Mouse (Mus musculus) heart, embryonic 11.5 days (tissue): ENCODE measurements around the gene Tbc1d5. TPM values are rescaled to one million over a fixed set of nuclear protein-coding genes. Genes with fewer than 3 reads are reported as not detected.

ENCODE experiments used
- ATAC-seq: fragments of 200-750 bp; cut with Nextera tagmentation; replicated peaks from 2 replicates; pipeline ENCODE4 v1.8.0; 2017; ENCODE audit warnings: moderate library complexity; ENCODE audit not compliant: insufficient number of reproducible peaks, low FRiP score, low TSS enrichment
- H3K27ac ChIP-seq: fragments of 300-500 bp; sonication (generic); 2 replicates; pipeline ENCODE4 v1.5.1; 2014; ENCODE audit warnings: mild to moderate bottlenecking, low read depth, low read length
- H3K27me3 ChIP-seq: fragments of 300-500 bp; sonication (generic); 2 replicates; pipeline ENCODE4 v1.6.1; 2014; ENCODE audit warnings: mild to moderate bottlenecking, low read length, mixed read lengths; ENCODE audit not compliant: control insufficient read depth, insufficient read depth
- H3K36me3 ChIP-seq: fragments of 300-500 bp; sonication (generic); 2 replicates; pipeline ENCODE4 v1.6.1; 2014; ENCODE audit warnings: mild to moderate bottlenecking, low read length, moderate library complexity, mixed read lengths; ENCODE audit not compliant: control insufficient read depth, insufficient read depth
- H3K4me1 ChIP-seq: fragments of 300-500 bp; sonication (generic); 2 replicates; pipeline ENCODE4 v1.6.1; 2014; ENCODE audit warnings: low read length; ENCODE audit not compliant: control insufficient read depth, insufficient read depth
- H3K4me2 ChIP-seq: fragments of 300-500 bp; sonication (generic); 2 replicates; pipeline ENCODE4 v1.6.1; 2014; ENCODE audit warnings: mild to moderate bottlenecking, moderate library complexity
- H3K4me3 ChIP-seq: fragments of 300-500 bp; sonication (generic); 2 replicates; pipeline ENCODE4 v1.5.1; 2014; ENCODE audit warnings: low read depth, low read length
- H3K9ac ChIP-seq: fragments of 300-500 bp; sonication (generic); 2 replicates; pipeline ENCODE4 v1.6.1; 2014; ENCODE audit warnings: mild to moderate bottlenecking, low read depth, low read length, moderate library complexity
- H3K9me3 ChIP-seq: fragments of 300-500 bp; sonication (generic); replicated peaks from 2 replicates; pipeline ENCODE4 v1.6.1; 2016; ENCODE audit warnings: low read length; ENCODE audit not compliant: control insufficient read depth
- WGBS: fragments of 180-500 bp; shearing (Covaris S2); extraction: QIAGEN DNeasy Blood & Tissue Kit; methylation state at CpG from one replicate; pipeline ENCODE4 v1.1.7; 2014; ENCODE audit not compliant: insufficient replicate concordance; 5-methylcytosine and 5-hydroxymethylcytosine counted together
- polyA plus RNA-seq: library from polyadenylated mRNA; unstranded; fragments of >200 nt; fragmentation: Nextera tagmentation; extraction: Ambion mirVana; gene quantifications from 2 replicates; pipeline ENCODE4 v1.2.1, GENCODE M21; 2014

Gene Tbc1d5
- polyA plus RNA-seq, 1 experiment from 2014 or later = 9.3 TPM

DNA sequence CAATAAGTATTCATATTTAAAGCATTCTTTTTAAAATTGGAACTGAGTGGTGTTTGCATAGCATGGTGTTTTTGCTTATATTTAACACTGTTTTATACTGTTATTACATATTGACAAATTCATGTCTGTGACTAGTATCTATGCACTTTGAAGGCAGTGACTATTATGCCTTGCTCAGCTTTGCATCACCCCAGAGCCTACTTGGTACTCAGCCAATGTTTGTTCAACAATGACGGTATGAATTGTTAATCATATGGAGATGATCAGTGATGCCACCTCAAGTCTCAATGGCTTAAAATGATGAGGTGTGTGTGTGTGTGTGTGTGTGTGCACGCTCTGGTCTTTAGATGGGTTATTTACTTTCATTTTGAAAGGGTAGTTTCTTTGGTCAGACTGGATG, 15.6 kb upstream of the Tbc1d5 start:
- H3K36me3 ChIP-seq = no peaks in the 10 kb centered on the region
- H3K4me2 ChIP-seq = no peak overlapping the region
- H3K9ac ChIP-seq = no peak overlapping the region
- H3K27me3 ChIP-seq = no peaks in the 10 kb centered on the region
- ATAC-seq = no peak
- H3K4me1 ChIP-seq = no peaks in the 10 kb centered on the region
- WGBS = 71% methylated on average over 2 of the region's 2 CpGs
- no peaks in the 10 kb centered on the region for H3K9me3 ChIP-seq
- no peak overlapping the region for H3K27ac ChIP-seq
- no peak overlapping the region for H3K4me3 ChIP-seq

DNA sequence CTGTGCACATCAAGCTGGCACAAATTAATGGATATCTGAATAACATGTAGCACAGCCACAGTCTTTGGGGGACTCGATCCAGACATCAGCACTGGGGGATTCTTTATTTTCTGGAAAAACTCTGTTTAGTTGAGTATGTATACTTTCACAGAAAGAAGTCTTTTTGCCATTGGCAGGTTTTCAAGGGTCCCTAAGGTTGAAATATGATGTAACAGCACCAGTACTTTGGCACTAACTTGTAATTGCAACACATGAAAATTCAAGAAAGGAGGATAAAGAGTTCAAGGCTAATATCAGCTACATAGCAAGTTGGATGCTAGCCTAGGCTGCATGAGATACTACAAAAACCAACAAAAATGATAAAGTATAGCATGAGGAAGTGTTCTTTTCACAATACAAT, 12.2 kb upstream of the Tbc1d5 start:
- WGBS = 94% methylated on average over 1 of the region's 1 CpGs
- no peak for ATAC-seq
- Histone ChIP-seq H3K9ac (no peak overlapping the region), H3K4me2 (no peak overlapping the region), H3K36me3 (no peaks in the 10 kb centered on the region), H3K4me1 (no peaks in the 10 kb centered on the region), H3K27me3 (no peaks in the 10 kb centered on the region), H3K4me3 (no peak overlapping the region), H3K9me3 (no peaks in the 10 kb centered on the region), H3K27ac (no peak overlapping the region)

DNA sequence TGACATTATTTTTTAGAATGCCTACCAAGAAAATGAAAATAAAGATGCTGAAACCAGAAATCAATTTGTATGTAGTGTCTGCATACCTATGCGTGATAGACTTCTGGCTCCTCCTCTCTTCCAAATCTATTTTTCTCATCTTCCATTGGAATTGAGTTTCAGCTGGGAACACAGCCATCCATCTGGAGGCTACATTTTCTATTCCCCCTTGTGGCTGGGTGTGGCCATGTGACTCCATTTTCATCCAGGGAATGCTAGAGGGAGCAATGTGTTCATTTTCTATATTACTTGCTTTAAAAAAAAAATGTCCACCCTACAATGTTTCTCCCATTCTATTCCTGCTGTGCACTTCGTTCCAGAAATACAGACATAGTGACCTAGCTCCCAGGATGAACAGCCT, 3.6 kb upstream of the Tbc1d5 start:
- ATAC-seq = no peak
- Histone ChIP-seq H3K4me1 (no peaks in the 10 kb centered on the region), H3K4me3 (no peak overlapping the region), H3K9me3 (no peaks in the 10 kb centered on the region), H3K9ac (no peak overlapping the region), H3K27ac (no peak overlapping the region), H3K27me3 (no peaks in the 10 kb centered on the region), H3K36me3 (no peaks in the 10 kb centered on the region), H3K4me2 (no peak overlapping the region)
- 80% methylated on average over 2 of the region's 2 CpGs for WGBS

DNA sequence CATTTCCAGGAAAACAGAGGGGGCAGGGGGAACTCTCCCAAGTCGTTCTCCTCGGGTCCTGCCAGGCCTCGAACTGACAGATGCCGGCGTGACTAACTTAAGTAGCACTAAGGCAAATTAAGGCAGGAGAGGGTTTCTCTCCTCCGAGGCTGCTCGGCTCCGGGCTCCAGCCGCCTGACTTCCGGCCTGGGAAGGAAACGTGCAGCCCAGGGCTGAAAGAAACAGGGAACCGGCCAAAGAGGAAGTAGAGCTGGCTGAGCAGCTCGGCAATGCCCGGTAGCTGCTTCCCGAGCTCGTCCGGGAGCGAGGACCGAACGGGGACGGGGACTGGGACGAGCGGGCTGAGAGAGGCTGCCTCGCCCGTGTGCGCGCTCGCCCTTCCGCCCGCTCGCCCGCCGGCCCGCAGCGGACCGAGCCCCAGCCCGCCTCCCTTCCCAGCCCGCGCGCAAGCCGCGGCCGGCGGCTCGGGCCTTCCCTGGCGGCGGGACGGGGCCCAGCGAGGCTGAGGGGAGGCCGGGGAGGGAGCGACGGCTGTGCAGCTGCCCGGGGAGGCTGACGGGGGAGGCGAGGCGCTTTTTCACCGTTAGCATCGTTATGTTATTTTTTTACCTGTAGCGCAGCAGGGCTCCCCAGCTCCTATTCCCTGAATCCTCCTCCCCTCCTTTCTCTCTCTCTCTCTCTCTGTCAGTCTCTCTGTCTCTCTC, 509 bp downstream of the Tbc1d5 start:
- H3K4me2 ChIP-seq = peak overlapping the region; percentile 84
- WGBS = under 1% methylated on average over 52 of the region's 59 CpGs
- no peaks in the 10 kb centered on the region for H3K27me3 ChIP-seq
- H3K36me3 ChIP-seq = no peaks in the 10 kb centered on the region
- peak overlapping the region; percentile 84 for H3K4me3 ChIP-seq
- H3K4me1 ChIP-seq = no peaks in the 10 kb centered on the region
- peak overlapping the region; percentile 99 for H3K27ac ChIP-seq
- peak; percentile 74 for ATAC-seq
- no peaks in the 10 kb centered on the region for H3K9me3 ChIP-seq
- H3K9ac ChIP-seq = peak overlapping the region; percentile 96

DNA sequence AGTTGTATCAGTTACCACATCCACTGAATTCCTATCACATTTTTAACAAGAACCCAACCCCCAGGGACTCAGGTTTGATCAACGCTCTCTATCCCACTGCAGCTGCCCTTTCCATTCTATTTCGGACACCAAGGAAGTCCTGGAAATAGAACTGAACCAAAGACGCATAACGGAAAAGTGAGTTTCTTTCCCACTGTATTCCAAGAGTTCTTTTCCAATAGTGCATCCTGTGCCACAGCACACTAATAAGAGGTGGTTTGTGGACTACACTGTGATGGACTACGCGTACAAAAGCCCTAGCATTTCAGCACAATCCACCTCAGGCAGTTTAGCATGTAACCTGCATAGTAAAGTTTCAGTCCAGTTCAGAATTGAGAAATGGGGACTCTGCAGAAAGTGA, 1.2 kb downstream of the Tbc1d5 start:
- H3K27ac ChIP-seq = peak overlapping the region; percentile 99
- H3K27me3 ChIP-seq = no peaks in the 10 kb centered on the region
- no peaks in the 10 kb centered on the region for H3K4me1 ChIP-seq
- H3K36me3 ChIP-seq = no peaks in the 10 kb centered on the region
- H3K4me2 ChIP-seq = peak overlapping the region; percentile 84
- WGBS = 37% methylated on average over 6 of the region's 6 CpGs
- ATAC-seq = no peak
- H3K9ac ChIP-seq = peak overlapping the region; percentile 96
- H3K9me3 ChIP-seq = no peaks in the 10 kb centered on the region
- peak overlapping the region; percentile 84 for H3K4me3 ChIP-seq

DNA sequence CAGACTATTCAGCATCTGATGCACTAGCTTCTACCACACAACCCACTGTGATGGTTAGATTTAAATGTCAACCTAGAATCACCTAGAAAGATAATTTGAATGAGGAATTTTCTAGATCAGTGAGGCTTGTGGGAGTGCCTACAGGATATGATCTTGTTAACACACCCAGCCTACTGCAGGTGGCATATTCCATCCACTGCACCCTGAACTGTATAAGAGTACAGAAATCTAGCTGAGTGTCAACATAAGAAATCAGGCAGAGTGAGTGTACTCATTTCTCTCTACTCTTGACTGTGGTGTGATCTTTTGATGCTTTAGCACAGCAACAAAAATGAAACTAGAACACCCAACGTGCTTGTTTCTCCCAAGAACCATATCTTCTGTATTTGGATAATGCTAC, 6.8 kb downstream of the Tbc1d5 start:
- Histone ChIP-seq H3K4me2 (no peak overlapping the region), H3K9me3 (no peaks in the 10 kb centered on the region), H3K4me3 (no peak overlapping the region), H3K4me1 (no peaks in the 10 kb centered on the region), H3K36me3 (no peaks in the 10 kb centered on the region), H3K27me3 (no peaks in the 10 kb centered on the region), H3K27ac (no peak overlapping the region), H3K9ac (no peak overlapping the region)
- ATAC-seq = no peak
- WGBS = 84% methylated on average over 1 of the region's 1 CpGs

DNA sequence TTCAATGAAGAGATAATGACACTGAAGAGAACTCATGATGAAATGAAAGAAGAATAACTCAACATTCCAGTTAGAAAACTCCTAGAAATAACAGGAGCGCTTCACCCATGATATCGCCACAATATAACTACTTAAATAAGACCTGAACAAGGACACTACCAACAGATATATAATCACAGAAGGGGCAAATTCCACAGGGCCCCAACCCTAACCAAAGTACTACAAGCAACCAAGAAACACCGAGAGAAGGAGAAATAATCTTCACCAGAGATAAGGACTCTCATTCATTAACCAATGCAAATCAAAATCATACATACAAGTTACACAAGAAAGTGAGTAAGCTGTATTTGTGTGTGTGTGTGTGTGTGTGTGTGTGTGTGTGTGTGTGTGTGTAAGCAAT, 7.6 kb downstream of the Tbc1d5 start:
- ATAC-seq = no peak

DNA sequence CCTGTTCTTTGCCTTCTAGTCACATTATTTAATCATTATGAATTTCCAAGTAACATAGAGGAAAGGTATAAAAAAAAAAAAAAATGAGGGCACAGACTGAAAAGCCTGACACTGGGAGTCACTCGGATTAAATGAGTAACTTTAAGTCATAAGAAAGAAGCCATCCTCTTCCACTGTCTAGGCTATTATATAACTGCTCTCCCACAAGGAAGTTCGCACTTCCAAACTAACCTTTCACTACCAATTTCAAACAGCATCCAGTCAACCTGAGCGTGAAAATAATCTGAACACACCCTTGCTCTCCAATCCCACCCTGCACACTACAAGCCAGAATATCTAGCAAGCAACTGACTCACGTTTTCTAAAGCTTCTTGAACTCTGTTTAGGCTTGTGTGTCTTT, 9.2 kb downstream of the Tbc1d5 start:
- ATAC-seq = no peak
- no peaks in the 10 kb centered on the region for H3K9me3 ChIP-seq
- H3K4me2 ChIP-seq = no peak overlapping the region
- no peaks in the 10 kb centered on the region for H3K27me3 ChIP-seq
- H3K27ac ChIP-seq = no peak overlapping the region
- H3K36me3 ChIP-seq = no peaks in the 10 kb centered on the region
- H3K4me3 ChIP-seq = no peak overlapping the region
- no peak overlapping the region for H3K9ac ChIP-seq
- WGBS = 80% methylated on average over 4 of the region's 4 CpGs
- H3K4me1 ChIP-seq = no peaks in the 10 kb centered on the region

More for the DNA sequence above, 7.6 kb downstream of the Tbc1d5 start:
- Histone ChIP-seq H3K27ac (no peak overlapping the region), H3K36me3 (no peaks in the 10 kb centered on the region), H3K4me3 (no peak overlapping the region), H3K4me2 (no peak overlapping the region), H3K4me1 (no peaks in the 10 kb centered on the region), H3K9ac (no peak overlapping the region), H3K27me3 (no peaks in the 10 kb centered on the region), H3K9me3 (no peaks in the 10 kb centered on the region)
- WGBS = 93% methylated on average over 3 of the region's 3 CpGs

DNA sequence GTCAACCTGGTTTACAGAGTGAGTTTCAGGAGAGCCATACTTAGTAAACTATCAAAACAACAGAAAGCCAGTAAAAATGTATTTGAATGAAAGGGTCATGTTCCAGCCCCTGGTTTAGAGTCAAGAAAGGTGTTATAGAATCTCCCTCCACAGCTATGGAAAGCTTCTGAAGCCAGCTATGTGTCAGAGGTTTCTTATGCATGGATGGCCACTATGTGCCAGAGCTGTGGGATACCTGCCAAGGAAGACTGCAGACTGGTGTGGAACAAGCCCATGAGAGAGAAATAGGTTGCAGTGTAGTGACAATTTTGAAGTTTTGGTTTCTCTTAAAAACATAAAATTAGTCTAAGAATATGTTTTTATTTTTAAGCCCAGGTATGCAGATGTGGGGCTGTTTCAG, 16.8 kb downstream of the Tbc1d5 start:
- Histone ChIP-seq H3K27ac (no peak overlapping the region), H3K4me2 (no peak overlapping the region), H3K27me3 (no peaks in the 10 kb centered on the region), H3K9me3 (0 out of 2 replicates have a peak, but pooled peaks cover 2% of the 10 kb centered on the region), H3K4me3 (no peak overlapping the region), H3K9ac (no peak overlapping the region), H3K4me1 (no peaks in the 10 kb centered on the region), H3K36me3 (no peaks in the 10 kb centered on the region)
- no peak for ATAC-seq
